In the genomic region with DNA sequence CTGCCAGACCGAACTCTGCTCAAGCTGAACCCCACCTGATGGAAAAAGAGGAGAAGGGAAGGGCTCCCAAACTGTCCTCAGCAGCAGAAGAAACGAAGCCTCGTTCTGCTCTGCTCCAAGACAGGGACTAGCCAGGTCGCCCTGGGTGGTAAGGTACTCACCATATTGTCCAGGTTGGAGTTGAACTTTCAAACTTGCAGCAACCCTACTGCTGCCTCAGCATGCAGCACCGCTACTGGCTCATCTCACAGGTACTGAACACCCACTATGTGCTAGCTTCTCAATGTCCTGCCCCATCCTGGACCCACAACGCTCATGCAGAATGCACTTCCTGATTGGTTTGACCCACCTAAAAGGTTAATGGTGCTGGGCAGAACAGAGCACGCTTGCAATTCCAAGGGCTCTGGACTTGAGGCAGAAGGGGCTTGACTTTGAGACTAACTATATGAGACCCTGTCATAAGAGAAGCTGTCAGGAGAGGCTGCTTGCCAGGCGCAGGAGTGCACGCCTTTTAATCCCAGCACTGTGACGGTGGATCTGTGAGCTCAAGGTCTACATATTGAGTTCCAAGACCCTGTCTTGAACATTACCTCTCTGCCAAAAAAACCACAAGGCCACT, we compare ENCODE assay signal across 12 mouse cellular contexts. TPM values are rescaled to one million over a fixed set of nuclear protein-coding genes. Genes with fewer than 3 reads are reported as not detected.
"Had no signal": no experiment of that assay in that cellular context is flagged by ENCODE, and none has a peak within 500 bp of the region (broad histone marks: within the 10 kb centered on the region; RNA-seq: fewer than 3 reads in every experiment).

No protein-coding gene starts in this region.

- H3K27me3 ChIP-seq: lung, embryonic 15.5 days; midbrain, embryonic 13.5 days; neural tube, embryonic 12.5 days had no signal

- H3K9me3 ChIP-seq: lung, embryonic 15.5 days; midbrain, embryonic 13.5 days had no signal

- H3K9ac ChIP-seq: lung, embryonic 15.5 days; midbrain, embryonic 13.5 days; neural tube, embryonic 12.5 days had no signal

- H3K4me2 ChIP-seq: lung, embryonic 15.5 days; neural tube, embryonic 12.5 days had no signal

- ATAC-seq: midbrain, embryonic 13.5 days had no signal

- H3K4me3 ChIP-seq: left cerebral cortex, adult 2 months; lung, embryonic 15.5 days; midbrain, embryonic 13.5 days; neural tube, embryonic 12.5 days had no signal

- H3K27ac ChIP-seq: left cerebral cortex, adult 2 months; lung, embryonic 15.5 days; midbrain, embryonic 13.5 days; neural tube, embryonic 12.5 days; stomach, postnatal 0 days had no signal

- DNase-seq: kidney, adult 8-10 months; kidney, postnatal 25 days; lung, postnatal 14 days; thymus, postnatal 4 days had no signal

RNA-seq across cellular contexts. Expression of a gene that starts 51.4 kb away (rescaled TPM):
- total RNA-seq: layer of hippocampus, postnatal 25 days; left cerebral cortex, adult 2 months; left cerebral cortex, postnatal 14 days; midbrain, postnatal 0 days had no signal
- polyA plus RNA-seq: midbrain, embryonic 13.5 days; midbrain, postnatal 0 days; stomach, postnatal 0 days had no signal
